Mouse (Mus musculus) liver, adult 2 months (tissue): ENCODE measurements at regions not wholly inside any gene's neighbourhood (a gene's known extent, or its start where the extent isn't known, plus 50 kb on each side); places are given as distances from the start of the nearest gene placed in this dataset.
"Not testable (repeated sequence)": the region's sequence is repeated elsewhere in the genome, so short reads cannot be mapped to it uniquely, and the experiment has no call there.

ENCODE experiments used
- DNase-seq: peaks from one replicate; pipeline ENCODE4 v3.0.0-alpha.2; 2011; ENCODE audit warnings: low read depth, low spot score; ENCODE audit errors: extremely low read depth
- H3K27ac ChIP-seq: fragments of 200-500 bp; replicated peaks from 2 replicates; pipeline ENCODE4 v1.5.1; 2012; ENCODE audit warnings: low read depth, mild to moderate bottlenecking, control low read depth, inconsistent platforms, low read length; ENCODE audit not compliant: insufficient read depth
- H3K27me3 ChIP-seq: fragments of 200-500 bp; 2 replicates; pipeline ENCODE4 v1.6.1; 2012; ENCODE audit warnings: mild to moderate bottlenecking, moderate library complexity, low read length, inconsistent platforms; ENCODE audit not compliant: control insufficient read depth, insufficient read depth
- H3K36me3 ChIP-seq: fragments of 200-500 bp; 2 replicates; pipeline ENCODE4 v1.6.1; 2012; ENCODE audit warnings: low read length, inconsistent platforms; ENCODE audit not compliant: control insufficient read depth, insufficient read depth
- H3K4me1 ChIP-seq: fragments of 200-500 bp; 2 replicates; pipeline ENCODE4 v1.6.1; 2011; ENCODE audit warnings: low read length; ENCODE audit not compliant: control insufficient read depth, insufficient read depth
- H3K4me3 ChIP-seq: fragments of 200-500 bp; 2 replicates; pipeline ENCODE4 v1.5.1; 2011; ENCODE audit warnings: low read depth, mild to moderate bottlenecking, control low read depth, low read length, moderate library complexity; ENCODE audit not compliant: insufficient read depth
- H3K79me2 ChIP-seq: fragments of 200-500 bp; 2 replicates; pipeline ENCODE4 v1.6.1; 2012; ENCODE audit warnings: inconsistent platforms, mild to moderate bottlenecking, low read length, moderate library complexity; ENCODE audit not compliant: control insufficient read depth, insufficient read depth
- H3K9ac ChIP-seq: fragments of 200-500 bp; 2 replicates; pipeline ENCODE4 v1.6.1; 2012; ENCODE audit warnings: low read depth, mild to moderate bottlenecking, control low read depth, inconsistent platforms, low read length
- CTCF ChIP-seq: fragments of 200-500 bp; IDR thresholded peaks from 2 replicates; pipeline ENCODE4 v1.5.1; 2011; ENCODE audit warnings: low read depth, low read length, control low read depth
- POLR2A ChIP-seq: fragments of 200-500 bp; IDR thresholded peaks from 2 replicates; pipeline ENCODE4 v1.6.1; 2011; ENCODE audit warnings: low read length, control low read depth; ENCODE audit not compliant: insufficient read depth; ENCODE audit errors: extremely low read depth
- WGBS: fragments of 180-500 bp; shearing (Covaris S2); methylation state at CpG from one replicate; pipeline ENCODE4 v1.1.7; 2018; 5-methylcytosine and 5-hydroxymethylcytosine counted together

GRCm38 (mm10) chr5:4384719-4385118 is 192.6 kb downstream of the Mterf1b start:
- H3K27ac ChIP-seq, H3K4me3 ChIP-seq, H3K36me3 ChIP-seq, H3K27me3 ChIP-seq, H3K79me2 ChIP-seq, DNase-seq, H3K9ac ChIP-seq, H3K4me1 ChIP-seq: not testable (repeated sequence)
- 80% methylated on average over 7 of the region's 7 CpGs for WGBS

GRCm38 (mm10) chr5:4391083-4391482 is 198.9 kb downstream of the Mterf1b start:
- WGBS, result 77% methylated on average over 2 of the region's 2 CpGs
- Histone ChIP-seq H3K27me3 (no peaks in the 10 kb centered on the region), H3K36me3 (no peaks in the 10 kb centered on the region), H3K4me1 (no peaks in the 10 kb centered on the region), H3K9ac (no peak overlapping the region), H3K27ac (no peak overlapping the region), H3K4me3 (no peak overlapping the region), H3K79me2 (no peaks in the 10 kb centered on the region)
- TF ChIP-seq POLR2A, result no peak
- no peak for TF ChIP-seq CTCF
- DNase-seq, result no peak

DNA sequence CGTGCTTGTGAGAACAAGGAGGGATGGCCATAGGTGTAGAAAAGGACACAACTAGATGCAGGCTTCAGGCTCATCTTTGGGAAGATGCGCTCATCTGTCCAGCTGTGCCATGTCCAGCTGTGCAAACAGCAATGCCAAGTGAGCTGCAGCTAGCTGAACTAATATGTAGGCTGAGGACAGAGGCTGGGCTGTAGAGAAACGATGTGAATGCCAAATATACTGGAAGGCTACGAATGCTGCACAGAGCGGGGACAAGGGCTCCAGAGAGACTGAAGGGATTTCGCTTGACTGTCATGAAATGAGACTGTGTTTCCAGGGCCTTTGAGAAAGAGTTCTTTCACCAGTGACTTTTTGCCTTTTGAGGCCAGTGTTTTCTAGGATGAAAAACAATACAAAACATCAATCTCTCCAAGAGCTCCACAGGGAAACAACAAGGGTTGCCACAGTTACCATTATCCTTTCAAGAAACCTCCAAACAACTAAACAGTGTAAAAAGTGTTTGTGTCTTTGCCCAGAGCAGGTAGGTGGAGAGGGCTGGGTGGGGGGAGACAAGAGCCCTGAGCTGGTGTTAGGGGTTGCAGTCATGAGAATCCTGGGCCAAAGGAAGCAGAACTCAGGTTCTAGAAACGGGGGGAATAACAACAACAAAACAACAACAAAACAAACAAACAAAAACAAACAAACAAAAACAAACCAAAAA is 202.3 kb downstream of the Mterf1b start:
- H3K4me3 ChIP-seq, H3K36me3 ChIP-seq, H3K79me2 ChIP-seq, H3K4me1 ChIP-seq, H3K27me3 ChIP-seq, H3K27ac ChIP-seq, H3K9ac ChIP-seq, DNase-seq: not testable (repeated sequence)
- 79% methylated on average over 7 of the region's 7 CpGs for WGBS

DNA sequence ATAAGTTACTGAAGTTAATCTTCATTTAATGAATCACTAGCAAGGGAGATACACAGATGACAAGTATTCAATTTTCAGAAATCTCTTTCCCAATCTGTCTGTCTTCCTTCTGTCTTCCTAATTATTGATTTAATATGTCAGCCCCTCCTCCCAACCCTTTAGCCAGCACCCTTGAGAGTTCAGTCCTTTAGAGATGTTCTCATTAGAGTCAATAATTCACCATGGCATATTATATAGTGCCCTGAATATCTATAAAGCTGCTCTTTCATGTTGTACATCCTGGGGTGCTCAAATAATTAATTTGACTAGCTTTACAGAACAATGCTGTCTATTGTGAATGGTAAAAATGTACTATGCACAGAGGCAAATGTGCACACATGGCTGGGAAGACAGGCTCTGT is 205.9 kb downstream of the Mterf1b start:
- no peak for DNase-seq
- H3K27ac ChIP-seq, result no peak overlapping the region
- H3K9ac ChIP-seq, result no peak overlapping the region
- H3K36me3 ChIP-seq, result no peaks in the 10 kb centered on the region
- H3K4me3 ChIP-seq, result no peak overlapping the region
- no peaks in the 10 kb centered on the region for H3K4me1 ChIP-seq
- H3K79me2 ChIP-seq, result no peaks in the 10 kb centered on the region
- no peak for TF ChIP-seq CTCF
- TF ChIP-seq POLR2A, result no peak
- no peaks in the 10 kb centered on the region for H3K27me3 ChIP-seq

DNA sequence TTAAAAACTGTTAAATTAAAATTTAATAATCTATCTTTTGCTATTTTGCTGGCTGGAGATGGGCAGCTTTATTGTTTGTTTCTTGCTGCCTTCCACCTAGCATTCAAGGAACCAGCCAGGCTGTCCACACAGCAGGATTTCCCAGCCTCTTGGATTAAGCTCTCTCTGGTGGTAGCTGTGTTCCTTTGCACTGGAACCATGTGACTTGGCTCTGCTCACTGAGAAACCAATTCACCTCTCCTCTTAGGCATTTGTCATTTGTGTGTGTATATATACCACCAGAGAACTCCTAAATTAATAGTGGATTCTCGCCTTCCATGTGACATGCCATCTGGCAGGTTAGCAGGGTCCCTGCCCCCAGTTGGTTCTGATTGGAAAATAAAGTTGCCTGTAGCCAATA is 225.6 kb downstream of the Mterf1b start:
- Histone ChIP-seq H3K27me3 (no peaks in the 10 kb centered on the region), H3K9ac (no peak overlapping the region), H3K27ac (no peak overlapping the region), H3K36me3 (no peaks in the 10 kb centered on the region), H3K79me2 (no peaks in the 10 kb centered on the region), H3K4me1 (no peaks in the 10 kb centered on the region), H3K4me3 (no peak overlapping the region)
- TF ChIP-seq POLR2A (no peak), CTCF (no peak)
- no peak for DNase-seq
- 82% methylated on average over 1 of the region's 1 CpGs for WGBS
